8 mouse cellular contexts compared by ENCODE assay signal in the genomic region with DNA sequence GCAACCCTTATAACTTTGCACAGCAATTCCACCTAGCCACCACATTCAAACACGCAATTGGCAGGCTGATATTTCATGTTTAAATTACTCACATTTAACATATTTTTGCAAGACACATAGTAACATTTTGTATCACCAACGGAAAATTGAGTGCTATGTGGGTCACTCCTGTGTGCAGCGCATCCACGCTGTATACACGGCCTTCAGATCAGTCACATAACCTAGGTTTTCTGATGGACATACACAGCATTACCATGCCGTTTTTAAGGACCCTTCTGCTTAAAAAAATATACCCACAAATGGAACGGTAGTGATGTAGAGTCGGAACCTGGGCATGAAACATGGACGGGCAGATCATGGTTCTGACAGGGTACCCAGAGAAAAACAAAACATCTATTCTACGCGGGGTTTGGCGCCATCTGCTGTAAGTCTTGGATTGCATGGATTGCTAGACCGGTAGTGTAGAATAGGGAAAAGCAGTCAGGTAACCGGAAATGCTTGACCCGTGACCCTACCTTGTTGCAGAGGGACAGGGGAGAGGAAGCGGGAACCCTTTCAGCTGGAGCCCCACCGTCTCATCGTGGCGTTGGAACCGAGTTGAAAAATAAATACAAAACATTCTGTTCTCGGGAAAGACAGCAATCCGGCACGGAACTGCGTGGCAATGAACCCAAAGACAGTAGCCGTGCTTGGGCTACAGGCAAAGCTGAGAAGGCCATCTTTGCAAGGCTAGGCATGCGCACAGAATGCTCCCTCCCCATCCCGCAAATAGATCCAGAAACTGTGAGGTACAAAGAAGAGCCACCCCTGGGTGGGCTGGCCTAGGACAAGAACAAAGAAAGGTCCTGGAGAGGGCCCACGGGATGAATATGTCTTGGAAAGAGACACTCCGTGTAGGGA. TPM values are rescaled to one million over a fixed set of nuclear protein-coding genes. Genes with fewer than 3 reads are reported as not detected.
A peak's percentile ranks its signal among the peaks of the same experiment; 100 is the strongest.
DNase-seq lines count a peak whose midpoint lies in the region; ATAC-seq lines count a peak whose summit lies in the region.

No protein-coding gene starts in this region.

- no peaks in the 10 kb centered on the region for H3K27me3 ChIP-seq in embryonic facial prominence, embryonic 14.5 days (replicated peaks; ENCODE audit: control insufficient read depth, insufficient read depth, low read length)
- H3K27me3 ChIP-seq in heart, embryonic 15.5 days, result no peaks in the 10 kb centered on the region
- H3K27me3 ChIP-seq in limb, embryonic 15.5 days, result no peaks in the 10 kb centered on the region
- H3K27me3 ChIP-seq in neural tube, embryonic 11.5 days (ENCODE audit: control insufficient read depth, insufficient read depth, low read length), result no peaks in the 10 kb centered on the region

- 41% methylated on average over 29 of the region's 29 CpGs for WGBS in embryonic facial prominence, embryonic 14.5 days
- 43% methylated on average over 29 of the region's 29 CpGs for WGBS in heart, embryonic 15.5 days
- WGBS in limb, embryonic 15.5 days, result 46% methylated on average over 29 of the region's 29 CpGs
- 49% methylated on average over 29 of the region's 29 CpGs for WGBS in neural tube, embryonic 11.5 days

- ATAC-seq in embryonic facial prominence, embryonic 14.5 days (ENCODE audit: low read depth), result peak; percentile 71; the same call in 1 of the 2 replicates
- ATAC-seq in heart, embryonic 15.5 days (replicated peaks; ENCODE audit: insufficient number of reproducible peaks, insufficient read depth, low FRiP score, low read depth), result no peak
- peak; percentile 24; the same call in 1 of the 2 replicates for ATAC-seq in limb, embryonic 15.5 days (ENCODE audit: insufficient number of reproducible peaks, low FRiP score, low TSS enrichment, low read depth)
- ATAC-seq in neural tube, embryonic 11.5 days (ENCODE audit: insufficient read depth, low FRiP score, low TSS enrichment), result peak; percentile 45; the same call in 1 of the 2 replicates

- no peaks in the 10 kb centered on the region for H3K9me3 ChIP-seq in embryonic facial prominence, embryonic 14.5 days (ENCODE audit: control insufficient read depth, low read length)
- no peaks in the 10 kb centered on the region for H3K9me3 ChIP-seq in heart, embryonic 15.5 days (replicated peaks)
- H3K9me3 ChIP-seq in limb, embryonic 15.5 days, result no peaks in the 10 kb centered on the region
- no peaks in the 10 kb centered on the region for H3K9me3 ChIP-seq in neural tube, embryonic 11.5 days (ENCODE audit: control insufficient read depth, low read length)

- H3K4me2 ChIP-seq in embryonic facial prominence, embryonic 14.5 days (ENCODE audit: low read depth, low read length), result peak overlapping the region; percentile 33
- H3K4me2 ChIP-seq in heart, embryonic 15.5 days, result peak overlapping the region; percentile 46
- H3K4me2 ChIP-seq in limb, embryonic 15.5 days, result no peak overlapping the region
- H3K4me2 ChIP-seq in neural tube, embryonic 11.5 days (ENCODE audit: low read depth), result no peak overlapping the region

- peak; percentile 38 for DNase-seq in CD4-positive helper T cell, adult 2 months (ENCODE audit: low read depth, low spot score)
- peak; percentile 77 for DNase-seq in adrenal gland, postnatal 14 days
- DNase-seq in embryonic facial prominence, embryonic 14.5 days (ENCODE audit: low spot score), result peak; percentile 61
- DNase-seq in kidney, postnatal 10 days, result peak; percentile 84
- DNase-seq in neural tube, embryonic 11.5 days (ENCODE audit: low spot score), result peak; percentile 66
- peak; percentile 55 to 62 for DNase-seq in thymus, postnatal 36 days

- H3K36me3 ChIP-seq in embryonic facial prominence, embryonic 14.5 days (ENCODE audit: control insufficient read depth, insufficient read depth, low read length), result no peaks in the 10 kb centered on the region
- H3K36me3 ChIP-seq in heart, embryonic 15.5 days, result no peaks in the 10 kb centered on the region
- no peaks in the 10 kb centered on the region for H3K36me3 ChIP-seq in limb, embryonic 15.5 days
- H3K36me3 ChIP-seq in neural tube, embryonic 11.5 days (ENCODE audit: control insufficient read depth, insufficient read depth, low read length), result no peaks in the 10 kb centered on the region

- no peak overlapping the region for H3K27ac ChIP-seq in embryonic facial prominence, embryonic 14.5 days (replicated peaks; ENCODE audit: low read depth, low read length)
- H3K27ac ChIP-seq in heart, embryonic 15.5 days, result no peak overlapping the region
- no peak overlapping the region for H3K27ac ChIP-seq in limb, embryonic 15.5 days
- no peak overlapping the region for H3K27ac ChIP-seq in neural tube, embryonic 11.5 days (ENCODE audit: low read depth, low read length)

- peak overlapping the region; percentile 1; the same call in 1 of the 2 replicates for H3K9ac ChIP-seq in embryonic facial prominence, embryonic 14.5 days (ENCODE audit: low read depth, low read length)
- H3K9ac ChIP-seq in heart, embryonic 15.5 days, result 0 out of 2 replicates have a peak overlapping the region, but pooled peaks have one; percentile 13
- no peak overlapping the region for H3K9ac ChIP-seq in limb, embryonic 15.5 days
- no peak overlapping the region for H3K9ac ChIP-seq in neural tube, embryonic 11.5 days (ENCODE audit: low read length)

- H3K4me1 ChIP-seq in embryonic facial prominence, embryonic 14.5 days (ENCODE audit: control insufficient read depth, insufficient read depth, low read length), result no peaks in the 10 kb centered on the region
- peaks cover 4% of the 10 kb centered on the region; the same call in 1 of the 2 replicates for H3K4me1 ChIP-seq in heart, embryonic 15.5 days (replicated peaks)
- H3K4me1 ChIP-seq in limb, embryonic 15.5 days, result 0 out of 2 replicates have a peak, but pooled peaks cover 3% of the 10 kb centered on the region
- H3K4me1 ChIP-seq in neural tube, embryonic 11.5 days (ENCODE audit: control insufficient read depth, insufficient read depth, low read length), result no peaks in the 10 kb centered on the region

- H3K4me3 ChIP-seq in embryonic facial prominence, embryonic 14.5 days (ENCODE audit: low read depth, low read length), result 0 out of 2 replicates have a peak overlapping the region, but pooled peaks have one; percentile 7
- H3K4me3 ChIP-seq in heart, embryonic 15.5 days, result 0 out of 2 replicates have a peak overlapping the region, but pooled peaks have one; percentile 9
- H3K4me3 ChIP-seq in limb, embryonic 15.5 days, result no peak overlapping the region
- no peak overlapping the region for H3K4me3 ChIP-seq in neural tube, embryonic 11.5 days (ENCODE audit: low read depth, low read length)

RNA-seq across cellular contexts. Expression of a gene that starts 16.5 kb away (rescaled TPM):
- total RNA-seq in adrenal gland, postnatal 14 days (2021), result 0.22 TPM in 1 of 2 replicates, not detected in the other
- 0.25 and 0.36 TPM in 2 replicates for polyA plus RNA-seq in embryonic facial prominence, embryonic 14.5 days (2014; fragmentation: Nextera tagmentation; extraction: Ambion mirVana)
- 0.18 TPM in 1 of 2 replicates, not detected in the other for polyA plus RNA-seq in heart, embryonic 15.5 days (2015; fragmentation: Nextera tagmentation; extraction: Ambion mirVana)
- polyA plus RNA-seq in limb, embryonic 15.5 days (2015; fragmentation: Nextera tagmentation; extraction: Ambion mirVana), result 0.12 and 0.19 TPM in 2 replicates
- polyA plus RNA-seq in neural tube, embryonic 11.5 days (2014; fragmentation: Nextera tagmentation; extraction: Ambion mirVana), result not detected in 2 replicates

RNA-seq across cellular contexts. Expression of a gene that starts 24.4 kb away (rescaled TPM):
- total RNA-seq in adrenal gland, postnatal 14 days (2021), result 1.1 TPM in 1 of 2 replicates, not detected in the other
- polyA plus RNA-seq in embryonic facial prominence, embryonic 14.5 days (2014; fragmentation: Nextera tagmentation; extraction: Ambion mirVana), result not detected in 2 replicates
- not detected in 2 replicates for polyA plus RNA-seq in heart, embryonic 15.5 days (2015; fragmentation: Nextera tagmentation; extraction: Ambion mirVana)
- not detected in 2 replicates for polyA plus RNA-seq in limb, embryonic 15.5 days (2015; fragmentation: Nextera tagmentation; extraction: Ambion mirVana)
- not detected in 2 replicates for polyA plus RNA-seq in neural tube, embryonic 11.5 days (2014; fragmentation: Nextera tagmentation; extraction: Ambion mirVana)

RNA-seq across cellular contexts. Expression of a gene that starts 38.4 kb away (rescaled TPM):
- total RNA-seq in adrenal gland, postnatal 14 days (2021), result 19.6 and 26.8 TPM in 2 replicates
- polyA plus RNA-seq in embryonic facial prominence, embryonic 14.5 days (2014; fragmentation: Nextera tagmentation; extraction: Ambion mirVana), result 15.1 and 17.4 TPM in 2 replicates
- 8.1 and 8.3 TPM in 2 replicates for polyA plus RNA-seq in heart, embryonic 15.5 days (2015; fragmentation: Nextera tagmentation; extraction: Ambion mirVana)
- 22.1 and 23.1 TPM in 2 replicates for polyA plus RNA-seq in limb, embryonic 15.5 days (2015; fragmentation: Nextera tagmentation; extraction: Ambion mirVana)
- 5.2 and 6.1 TPM in 2 replicates for polyA plus RNA-seq in neural tube, embryonic 11.5 days (2014; fragmentation: Nextera tagmentation; extraction: Ambion mirVana)

Comparison
In these comparisons a context has a peak if more than half of its experiments do, and no peak if none do; other contexts are left out.
1. H3K4me2 ChIP-seq: peak in embryonic facial prominence, embryonic 14.5 days (single experiment) and heart, embryonic 15.5 days (single experiment); none in limb, embryonic 15.5 days (single experiment) and neural tube, embryonic 11.5 days (single experiment).
2. H3K4me3 ChIP-seq: peak in embryonic facial prominence, embryonic 14.5 days (single experiment) and heart, embryonic 15.5 days (single experiment); none in limb, embryonic 15.5 days (single experiment) and neural tube, embryonic 11.5 days (single experiment).
3. H3K9ac ChIP-seq: peak in embryonic facial prominence, embryonic 14.5 days (single experiment) and heart, embryonic 15.5 days (single experiment); none in limb, embryonic 15.5 days (single experiment) and neural tube, embryonic 11.5 days (single experiment).
4. Peak in every context shown above with its lines, with median percentiles within 50 percentile points of each other: DNase-seq.